Mouse (Mus musculus) Patski (cell line): Measurements from ENCODE around the gene Mfsd2a. TPM values are rescaled to one million over a fixed set of nuclear protein-coding genes. Genes with fewer than 3 reads are reported as not detected.

ENCODE experiments used
- ATAC-seq: fragments of 100-300 bp; one replicate; pipeline ENCODE4 v1.8.0; 2021
- CTCF ChIA-PET: fragments of 350-600 bp; sonication (Branson Sonifier 250); formaldehyde crosslinking; loops from one replicate; lab custom pipeline; 2022; ENCODE audit warnings: inconsistent platforms; lab: Charles Lee
- POLR2A ChIA-PET: fragments of 350-600 bp; sonication (Branson Sonifier 250); formaldehyde crosslinking; loops from one replicate; lab custom pipeline; 2022; ENCODE audit warnings: antibody characterized with exemption, inconsistent platforms; lab: Charles Lee
- DNase-seq: peaks from one replicate; pipeline ENCODE4 v3.0.0-alpha.2; 2011; ENCODE audit warnings: low read depth, low spot score
- H3K27me3 ChIP-seq: fragments of 371-371 bp; one replicate; pipeline ENCODE4 v1.5.1; 2021
- CTCF ChIP-seq: fragments of 100-300 bp; IDR thresholded peaks from one replicate; pipeline ENCODE4 v1.5.1; 2021
- in situ Hi-C: fragments of 300-500 bp; cut with MboI; formaldehyde crosslinking; loops from 3 replicates; pipeline ENCODE4 v1.11.1; 2018; ENCODE audit warnings: low pct_unique_long_range_greater_than_20kb, mixed read lengths
- polyA plus RNA-seq: library from polyadenylated mRNA; unstranded; gene quantifications from one replicate; pipeline ENCODE4 v1.2.3, GENCODE M21; 2021

The Mfsd2a gene
- polyA plus RNA-seq, 1 experiment from 2014 or later, result 0.08 TPM

- POLR2A ChIA-PET, result interaction anchor here (0.7 kb wide), 1 partner anchor 57 kb away, joined by 3 read pairs; no protein-coding TSS in a partner anchor
- in situ Hi-C loops, result loop anchor here (5.0 kb wide), 1 partner anchor 68 kb away; no protein-coding TSS in a partner anchor
- no peaks in the 10 kb centered on the region for H3K27me3 ChIP-seq
- CTCF ChIA-PET, result interaction anchor here (0.8 to 1.9 kb wide), 2 partner anchors 37 to 69 kb away, joined by 3 to 6 read pairs; no protein-coding TSS in a partner anchor
- ATAC-seq (no peak), DNase-seq (no peak)
- TF ChIP-seq CTCF, result no peak
Observed at GRCm38 (mm10) chr4:122980684-122981083, 19.7 kb upstream of the Mfsd2a start.

GRCm38 (mm10) chr4:122979826-122980225, 18.8 kb upstream of the Mfsd2a start:
- in situ Hi-C loops, result loop anchor here (5.0 kb wide), 1 partner anchor 68 kb away; no protein-coding TSS in a partner anchor
- ATAC-seq, result no peak
- no peak for TF ChIP-seq CTCF
- CTCF ChIA-PET, result no interaction called here
- DNase-seq, result no peak
- H3K27me3 ChIP-seq, result no peaks in the 10 kb centered on the region
- POLR2A ChIA-PET, result no interaction called here

GRCm38 (mm10) chr4:122978850-122979249, 17.9 kb upstream of the Mfsd2a start:
- TF ChIP-seq CTCF, result no peak
- no peak for DNase-seq
- H3K27me3 ChIP-seq, result no peaks in the 10 kb centered on the region
- ChIA-PET POLR2A (no interaction called here), CTCF (no interaction called here)
- in situ Hi-C loops, result no loop called here
- no peak for ATAC-seq

GRCm38 (mm10) chr4:122976885-122977284, 15.9 kb upstream of the Mfsd2a start:
- in situ Hi-C loops, result no loop called here
- DNase-seq (no peak), ATAC-seq (no peak)
- ChIA-PET CTCF (interaction anchor here (1.0 kb wide), 1 partner anchor 79 kb away, joined by 3 read pairs; no protein-coding TSS in a partner anchor), POLR2A (no interaction called here)
- H3K27me3 ChIP-seq, result no peaks in the 10 kb centered on the region
- TF ChIP-seq CTCF, result no peak

GRCm38 (mm10) chr4:122974976-122975520, 14.1 kb upstream of the Mfsd2a start:
- ChIA-PET CTCF (no interaction called here), POLR2A (no interaction called here)
- H3K27me3 ChIP-seq, result no peaks in the 10 kb centered on the region
- TF ChIP-seq CTCF, result no peak
- ATAC-seq (no peak), DNase-seq (no peak)
- in situ Hi-C loops, result no loop called here

GRCm38 (mm10) chr4:122972056-122972455, 11.1 kb upstream of the Mfsd2a start:
- in situ Hi-C loops, result no loop called here
- ChIA-PET POLR2A (no interaction called here), CTCF (no interaction called here)
- ATAC-seq (no peak), DNase-seq (no peak)
- no peaks in the 10 kb centered on the region for H3K27me3 ChIP-seq
- TF ChIP-seq CTCF, result no peak

- no peak for TF ChIP-seq CTCF
- H3K27me3 ChIP-seq, result no peaks in the 10 kb centered on the region
- in situ Hi-C loops, result no loop called here
- no peak for DNase-seq
- ATAC-seq, result no peak
- CTCF ChIA-PET, result no interaction called here
- POLR2A ChIA-PET, result no interaction called here
Observed at GRCm38 (mm10) chr4:122971646-122972045, 10.7 kb upstream of the Mfsd2a start.

- in situ Hi-C loops, result no loop called here
- H3K27me3 ChIP-seq, result no peaks in the 10 kb centered on the region
- ChIA-PET POLR2A (no interaction called here), CTCF (no interaction called here)
- ATAC-seq, result no peak
- no peak for DNase-seq
- no peak for TF ChIP-seq CTCF
Observed at GRCm38 (mm10) chr4:122971191-122971590, 10.2 kb upstream of the Mfsd2a start.

- TF ChIP-seq CTCF, result no peak
- no peak for DNase-seq
- ChIA-PET CTCF (no interaction called here), POLR2A (no interaction called here)
- ATAC-seq, result no peak
- no peaks in the 10 kb centered on the region for H3K27me3 ChIP-seq
- in situ Hi-C loops, result no loop called here
Observed at GRCm38 (mm10) chr4:122968106-122968505, 7.1 kb upstream of the Mfsd2a start.

- H3K27me3 ChIP-seq, result no peaks in the 10 kb centered on the region
- DNase-seq, result no peak
- in situ Hi-C loops, result no loop called here
- ATAC-seq, result no peak
- no peak for TF ChIP-seq CTCF
- ChIA-PET POLR2A (no interaction called here), CTCF (interaction anchor here (0.6 kb wide), 1 partner anchor 65 kb away, joined by 3 read pairs; no protein-coding TSS in a partner anchor)
Observed at GRCm38 (mm10) chr4:122962751-122963150, 1.8 kb upstream of the Mfsd2a start.

GRCm38 (mm10) chr4:122961589-122961988, 601 bp upstream of the Mfsd2a start:
- DNase-seq (no peak), ATAC-seq (no peak)
- in situ Hi-C loops, result no loop called here
- CTCF ChIA-PET, result no interaction called here
- POLR2A ChIA-PET, result no interaction called here
- no peaks in the 10 kb centered on the region for H3K27me3 ChIP-seq
- TF ChIP-seq CTCF, result no peak
